Mouse (Mus musculus): ENCODE measurements around the gene Cdk2ap2.
A peak's percentile ranks its signal among the peaks of the same experiment; 100 is the strongest.
"Not testable (repeated sequence)": the region's sequence is repeated elsewhere in the genome, so short reads cannot be mapped to it uniquely, and the experiment has no call there.

Cdk2ap2 gene

GRCm38 (mm10) chr19:4096642-4097440, at the start of gene Cdk2ap2:
Gene Cdk2ap2 (plus strand): TSS chr19:4097182.
- DNase-seq (ENCODE audit: low spot score in 2 of 2) = peak; percentile 98 to 100

GRCm38 (mm10) chr19:4047859-4048258, 49.1 kb upstream of the Cdk2ap2 start:
- peak; percentile 43 to 80 for DNase-seq (ENCODE audit: low spot score in 2 of 2)

GRCm38 (mm10) chr19:4049069-4049468, 47.9 kb upstream of the Cdk2ap2 start:
- not testable (repeated sequence) for DNase-seq (ENCODE audit: low spot score in 2 of 2)

GRCm38 (mm10) chr19:4051016-4051415, 46.0 kb upstream of the Cdk2ap2 start:
- no peak for DNase-seq (ENCODE audit: low spot score in 2 of 2)

- DNase-seq (ENCODE audit: low spot score in 2 of 2) = peak in 1 of 2 experiments; percentile 59
Measured at GRCm38 (mm10) chr19:4051741-4052515, 45.1 kb upstream of the Cdk2ap2 start.

GRCm38 (mm10) chr19:4052516-4053030, 44.4 kb upstream of the Cdk2ap2 start:
- no peak for DNase-seq (ENCODE audit: low spot score in 2 of 2)

- no peak for DNase-seq (ENCODE audit: low spot score in 2 of 2)
Measured at GRCm38 (mm10) chr19:4054613-4055012, 42.4 kb upstream of the Cdk2ap2 start.

- no peak for DNase-seq (ENCODE audit: low spot score in 2 of 2)
Measured at GRCm38 (mm10) chr19:4055216-4055946, 41.6 kb upstream of the Cdk2ap2 start.

- DNase-seq (ENCODE audit: low spot score in 2 of 2) = no peak
Measured at GRCm38 (mm10) chr19:4055947-4056693, 40.9 kb upstream of the Cdk2ap2 start.

- no peak for DNase-seq (ENCODE audit: low spot score in 2 of 2)
Measured at GRCm38 (mm10) chr19:4056727-4057126, 40.3 kb upstream of the Cdk2ap2 start.

- no peak for DNase-seq (ENCODE audit: low spot score in 2 of 2)
Measured at GRCm38 (mm10) chr19:4057389-4057788, 39.6 kb upstream of the Cdk2ap2 start.

- no peak for DNase-seq (ENCODE audit: low spot score in 2 of 2)
Measured at GRCm38 (mm10) chr19:4057962-4058361, 39.0 kb upstream of the Cdk2ap2 start.

GRCm38 (mm10) chr19:4058581-4058980, 38.4 kb upstream of the Cdk2ap2 start:
- no peak for DNase-seq (ENCODE audit: low spot score in 2 of 2)

GRCm38 (mm10) chr19:4059069-4059740, 37.8 kb upstream of the Cdk2ap2 start, which contains the start of gene Gstp3:
Gene Gstp3 (minus strand): TSS chr19:4059569.
- DNase-seq (ENCODE audit: low spot score in 2 of 2) = no peak

GRCm38 (mm10) chr19:4060044-4060898, 36.7 kb upstream of the Cdk2ap2 start:
- not testable (repeated sequence) for DNase-seq (ENCODE audit: low spot score in 2 of 2)

GRCm38 (mm10) chr19:4060899-4061465, 36.0 kb upstream of the Cdk2ap2 start:
- no peak for DNase-seq (ENCODE audit: low spot score in 2 of 2)

- not testable (repeated sequence) for DNase-seq (ENCODE audit: low spot score in 2 of 2)
Measured at GRCm38 (mm10) chr19:4063357-4063756, 33.6 kb upstream of the Cdk2ap2 start.

GRCm38 (mm10) chr19:4064501-4064900, 32.5 kb upstream of the Cdk2ap2 start:
- DNase-seq (ENCODE audit: low spot score in 2 of 2) = not testable (repeated sequence)

- no peak for DNase-seq (ENCODE audit: low spot score in 2 of 2)
Measured at GRCm38 (mm10) chr19:4066280-4066679, 30.7 kb upstream of the Cdk2ap2 start.

Measured in heart, adult 9 months (tissue).